ENCODE assay signal across 9 mouse cellular contexts in the genomic region with DNA sequence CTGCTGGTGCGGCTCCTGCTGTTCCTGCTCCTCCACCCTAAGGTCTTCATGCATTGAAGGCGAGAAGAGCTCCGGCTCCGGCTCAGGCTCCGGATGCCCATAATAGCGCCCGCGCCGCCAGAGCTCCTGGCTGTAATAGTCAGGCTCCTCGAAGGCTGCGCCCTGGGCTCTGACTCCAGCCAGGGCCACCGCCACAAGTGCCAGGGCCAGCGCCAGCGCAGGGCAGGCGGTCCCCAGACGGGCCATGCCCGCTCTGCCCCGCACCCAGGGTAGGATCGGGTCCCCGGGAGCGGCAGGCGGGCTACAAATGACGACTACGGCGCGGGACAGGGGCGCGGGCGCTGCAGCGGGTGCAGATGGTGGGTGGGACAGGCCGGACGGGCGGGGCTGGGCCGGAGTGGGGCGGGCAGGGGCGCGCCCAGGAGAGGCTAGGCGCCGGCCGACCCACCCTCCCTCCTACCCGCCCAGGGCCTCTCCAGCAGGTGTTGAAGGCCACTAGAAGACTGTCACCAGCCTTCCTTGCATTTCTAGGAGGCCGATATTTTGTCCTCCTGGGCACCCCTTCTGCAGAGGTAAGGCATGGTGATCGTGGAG. TPM values are rescaled to one million over a fixed set of nuclear protein-coding genes. Genes with fewer than 3 reads are reported as not detected.
DNase-seq lines count a peak whose midpoint lies in the region; ATAC-seq and TF ChIP-seq lines count a peak whose summit lies in the region.
"Had no signal": no experiment of that assay in that cellular context is flagged by ENCODE, and none has a peak within 500 bp of the region (broad histone marks: within the 10 kb centered on the region; RNA-seq: fewer than 3 reads in every experiment).

A gene (minus strand): TSS at position 372 of the 594 bp plus-strand sequence.

- peaks cover 63% of the 10 kb centered on the region for H3K27me3 ChIP-seq in heart, embryonic 10.5 days (ENCODE audit: insufficient read depth, poor library complexity, severe bottlenecking)
- peaks cover 49% of the 10 kb centered on the region for H3K27me3 ChIP-seq in liver, embryonic 12.5 days (replicated peaks)

- no peak for ATAC-seq in liver, embryonic 12.5 days
- ATAC-seq in CD4-positive, CD25-positive, alpha-beta regulatory T cell, adult 4 months: no peak
- ATAC-seq: Patski had no signal

- intact Hi-C loops in left cerebral cortex, adult 2 months (cut with DNase I): no loop called here
- intact Hi-C loops in left cerebral cortex, postnatal 25 days (cut with DNase I): no loop called here

- H3K4me2 ChIP-seq in liver, embryonic 12.5 days: peak within 1 kb of the TSS; percentile 49

- no peak for DNase-seq in left cerebral cortex, adult 2 months (ENCODE audit: extremely low spot score in 1 of 2, low spot score in 2 of 2)
- DNase-seq in left cerebral cortex, postnatal 25 days (ENCODE audit: low spot score in 2 of 2): no peak
- DNase-seq in heart, embryonic 10.5 days (ENCODE audit: low spot score): no peak
- no peak for DNase-seq in layer of hippocampus, adult 9-11 months
- DNase-seq in spleen, postnatal 10 days (ENCODE audit: low spot score in 2 of 2): no peak

- TF ChIP-seq CTCF in left cerebral cortex, adult 2 months (IDR thresholded peaks at IDR 0.05): no peak

- no peaks in the 10 kb centered on the region for H3K4me1 ChIP-seq in brown adipose tissue, adult 24 weeks (ENCODE audit: control insufficient read depth, insufficient read depth, insufficient read length, low read length)
- H3K4me1 ChIP-seq in heart, embryonic 10.5 days: peaks cover 13% of the 10 kb centered on the region
- no peaks in the 10 kb centered on the region for H3K4me1 ChIP-seq in liver, embryonic 12.5 days

- WGBS in heart, embryonic 10.5 days: 3% methylated on average over 42 of the region's 43 CpGs
- WGBS in liver, embryonic 12.5 days (ENCODE audit: insufficient replicate concordance): 10% methylated on average over 39 of the region's 43 CpGs

- no peaks in the 10 kb centered on the region for H3K9me3 ChIP-seq in heart, embryonic 10.5 days
- no peaks in the 10 kb centered on the region for H3K9me3 ChIP-seq in liver, embryonic 12.5 days (replicated peaks)

- H3K27ac ChIP-seq in left cerebral cortex, adult 2 months: no peak within 1 kb of the TSS
- H3K27ac ChIP-seq in brown adipose tissue, adult 24 weeks (replicated peaks; ENCODE audit: low read depth, low read length): no peak within 1 kb of the TSS
- no peak within 1 kb of the TSS; the same call in 1 of the 2 replicates for H3K27ac ChIP-seq in heart, embryonic 10.5 days
- H3K27ac ChIP-seq in liver, embryonic 12.5 days: no peak within 1 kb of the TSS

- H3K4me3 ChIP-seq in left cerebral cortex, adult 2 months: peak within 1 kb of the TSS; percentile 39
- peak within 1 kb of the TSS; percentile 3; the same call in 1 of the 2 replicates for H3K4me3 ChIP-seq in brown adipose tissue, adult 24 weeks (ENCODE audit: insufficient read depth, low read depth, low read length)
- peak within 1 kb of the TSS; percentile 59 for H3K4me3 ChIP-seq in heart, embryonic 10.5 days
- H3K4me3 ChIP-seq in liver, embryonic 12.5 days: peak within 1 kb of the TSS; percentile 14; the same call in 1 of the 2 replicates

- H3K9ac ChIP-seq in liver, embryonic 12.5 days: no peak within 1 kb of the TSS

- H3K36me3 ChIP-seq in heart, embryonic 10.5 days: no peaks in the 10 kb centered on the region
- no peaks in the 10 kb centered on the region for H3K36me3 ChIP-seq in liver, embryonic 12.5 days

RNA-seq across cellular contexts. Expression of the gene that starts here (rescaled TPM):
- 1 to 10 TPM; 3.7 to 3.9 TPM for total RNA-seq in left cerebral cortex, adult 2 months (2021)
- total RNA-seq in left cerebral cortex, postnatal 25 days (2021): 1 to 10 TPM; 3.9 to 4.2 TPM
- polyA plus RNA-seq in brown adipose tissue, adult 24 weeks (2012; ENCODE audit: insufficient read depth, insufficient read length, missing spikeins): 2.1 and 3.9 TPM in 2 replicates
- polyA plus RNA-seq in heart, embryonic 10.5 days (2016; fragmentation: Nextera tagmentation; extraction: Ambion mirVana): 0.09 and 0.24 TPM in 2 replicates
- polyA plus RNA-seq in liver, embryonic 12.5 days (2016; fragmentation: Nextera tagmentation; extraction: Ambion mirVana): 0.12 and 0.13 TPM in 2 replicates
- polyA plus RNA-seq in CD4-positive, CD25-positive, alpha-beta regulatory T cell, adult 4 months (2017; shearing (Covaris generic)): not detected
- polyA plus RNA-seq: Patski had no signal

Comparison
In these comparisons a context has a peak if more than half of its experiments do, and no peak if none do; other contexts are left out.
1. H3K4me3 ChIP-seq: peak in every context shown above with its lines; median percentile 59 in heart, embryonic 10.5 days; 39 in left cerebral cortex, adult 2 months; 14 in liver, embryonic 12.5 days; 3 in brown adipose tissue, adult 24 weeks.